Mouse (Mus musculus) testis, adult 2 months (tissue): ENCODE results near the gene Iqcn.

ENCODE experiments used
- CTCF ChIP-seq: fragments of 200-500 bp; IDR thresholded peaks from 2 replicates; pipeline ENCODE4 v1.5.1; 2012; ENCODE audit warnings: low read depth, mild to moderate bottlenecking, inconsistent platforms, low read length, moderate library complexity; ENCODE audit not compliant: control insufficient read depth, insufficient read depth, insufficient replicate concordance
- POLR2A ChIP-seq: fragments of 200-500 bp; IDR thresholded peaks from 2 replicates; pipeline ENCODE4 v1.6.1; 2012; ENCODE audit warnings: low read depth, mild to moderate bottlenecking, inconsistent platforms, low read length, moderate library complexity; ENCODE audit not compliant: control insufficient read depth

DNA sequence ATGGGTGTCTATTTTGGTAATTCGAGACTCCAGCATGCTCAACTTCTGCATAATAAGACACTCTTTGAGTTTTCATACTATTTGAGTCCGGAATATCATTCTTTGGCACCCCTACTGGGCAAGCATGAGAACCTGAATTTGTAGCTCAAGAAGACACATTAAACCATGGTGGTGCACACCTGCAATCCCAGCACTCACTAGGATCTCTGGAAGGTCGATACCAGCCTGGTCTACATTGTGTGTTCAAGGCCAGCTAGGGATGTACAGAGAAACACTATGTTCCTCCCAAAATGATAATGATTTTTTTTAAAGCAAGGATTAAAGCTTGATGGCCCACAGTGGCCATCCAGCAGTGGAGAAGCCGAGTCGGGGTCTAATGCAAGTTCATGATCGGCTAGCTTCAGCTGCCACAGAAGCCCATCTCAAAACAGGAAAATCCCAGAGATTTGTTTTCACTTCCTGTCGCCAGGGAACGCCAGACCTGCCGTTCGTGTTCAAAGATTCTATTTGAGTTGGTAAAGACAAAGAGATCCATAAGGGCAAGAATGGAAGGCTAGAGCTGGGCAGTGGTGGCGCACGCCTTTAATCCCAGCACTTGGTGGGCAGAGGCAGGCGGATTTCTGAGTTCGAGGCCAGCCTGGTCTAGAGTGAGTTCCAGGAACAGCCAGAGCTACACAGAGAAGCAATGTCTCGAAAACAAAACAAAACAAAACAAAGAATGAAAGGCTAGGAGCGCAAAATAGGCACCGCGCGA is 30.8 kb upstream of the Iqcn start:
- no peak for TF ChIP-seq POLR2A
- no peak for TF ChIP-seq CTCF
